Mouse (Mus musculus): ENCODE measurements at regions not wholly inside any gene's neighbourhood (a gene's known extent, or its start where the extent isn't known, plus 50 kb on each side); places are given as distances from the start of the nearest gene placed in this dataset.
"Not testable (repeated sequence)": the region's sequence is repeated elsewhere in the genome, so short reads cannot be mapped to it uniquely, and the experiment has no call there.

- no peaks in the 10 kb centered on the region for H3K4me1 ChIP-seq
- TF ChIP-seq FLI1 (IDR thresholded peaks at IDR 0.05; ENCODE audit: low read length) (no peak), GATA1 (IDR thresholded peaks at IDR 0.05; ENCODE audit: borderline replicate concordance, low read length) (no peak)
- H3K9me3 ChIP-seq: no peaks in the 10 kb centered on the region
- no peaks in the 10 kb centered on the region for H3K36me3 ChIP-seq (replicated peaks; ENCODE audit: low read length)
- no peak overlapping the region for H3K4me3 ChIP-seq (replicated peaks)
- peaks cover 4% of the 10 kb centered on the region for H3K27me3 ChIP-seq (replicated peaks)
Observed at GRCm38 (mm10) chr10:96266100-96266735, 129.8 kb downstream of the Gm5426 start.

GRCm38 (mm10) chr10:96267603-96268002, 131.2 kb downstream of the Gm5426 start:
- no peaks in the 10 kb centered on the region for H3K9me3 ChIP-seq
- H3K36me3 ChIP-seq (replicated peaks; ENCODE audit: low read length): no peaks in the 10 kb centered on the region
- H3K4me3 ChIP-seq (replicated peaks): no peak overlapping the region
- TF ChIP-seq FLI1 (IDR thresholded peaks at IDR 0.05; ENCODE audit: low read length) (no peak), GATA1 (IDR thresholded peaks at IDR 0.05; ENCODE audit: borderline replicate concordance, low read length) (no peak)
- H3K4me1 ChIP-seq: no peaks in the 10 kb centered on the region
- no peaks in the 10 kb centered on the region for H3K27me3 ChIP-seq (replicated peaks)

- H3K36me3 ChIP-seq (replicated peaks; ENCODE audit: low read length): no peaks in the 10 kb centered on the region
- TF ChIP-seq GATA1 (IDR thresholded peaks at IDR 0.05; ENCODE audit: borderline replicate concordance, low read length): no peak
- H3K4me1 ChIP-seq: no peaks in the 10 kb centered on the region
Observed at GRCm38 (mm10) chr10:96273607-96274365, 137.4 kb downstream of the Gm5426 start.

GRCm38 (mm10) chr10:96280149-96280548, 143.7 kb downstream of the Gm5426 start:
- H3K4me1 ChIP-seq: no peaks in the 10 kb centered on the region
- no peaks in the 10 kb centered on the region for H3K36me3 ChIP-seq (replicated peaks; ENCODE audit: low read length)
- H3K4me3 ChIP-seq (replicated peaks): no peak overlapping the region
- TF ChIP-seq GATA1 (IDR thresholded peaks at IDR 0.05; ENCODE audit: borderline replicate concordance, low read length): no peak
- no peak for TF ChIP-seq FLI1 (IDR thresholded peaks at IDR 0.05; ENCODE audit: low read length)
- peaks cover 3% of the 10 kb centered on the region for H3K27me3 ChIP-seq (replicated peaks)
- H3K9me3 ChIP-seq: peaks cover 2% of the 10 kb centered on the region; the same call in 1 of the 2 replicates

More at GRCm38 (mm10) chr10:96273607-96274365, 137.4 kb downstream of the Gm5426 start:
- Histone ChIP-seq H3K27me3 (replicated peaks) (no peaks in the 10 kb centered on the region), H3K4me3 (replicated peaks) (no peak overlapping the region), H3K9me3 (peaks cover 2% of the 10 kb centered on the region; the same call in 1 of the 2 replicates)

GRCm38 (mm10) chr10:96285407-96286093, 149.1 kb downstream of the Gm5426 start:
- Histone ChIP-seq H3K4me3 (replicated peaks) (no peak overlapping the region), H3K9me3 (no peaks in the 10 kb centered on the region; the same call in 1 of the 2 replicates), H3K27me3 (replicated peaks) (peaks cover 3% of the 10 kb centered on the region), H3K4me1 (no peaks in the 10 kb centered on the region), H3K36me3 (replicated peaks; ENCODE audit: low read length) (no peaks in the 10 kb centered on the region)
- TF ChIP-seq GATA1 (IDR thresholded peaks at IDR 0.05; ENCODE audit: borderline replicate concordance, low read length): no peak
- no peak for TF ChIP-seq FLI1 (IDR thresholded peaks at IDR 0.05; ENCODE audit: low read length)

GRCm38 (mm10) chr10:96286094-96286485, 149.7 kb downstream of the Gm5426 start:
- TF ChIP-seq GATA1 (IDR thresholded peaks at IDR 0.05; ENCODE audit: borderline replicate concordance, low read length) (no peak), FLI1 (IDR thresholded peaks at IDR 0.05; ENCODE audit: low read length) (no peak)
- no peaks in the 10 kb centered on the region for H3K4me1 ChIP-seq

GRCm38 (mm10) chr10:96289005-96289404, 152.6 kb downstream of the Gm5426 start:
- not testable (repeated sequence) for H3K9me3 ChIP-seq; H3K4me1 ChIP-seq; H3K4me3 ChIP-seq (replicated peaks); H3K27me3 ChIP-seq (replicated peaks); H3K36me3 ChIP-seq (replicated peaks; ENCODE audit: low read length)

More at GRCm38 (mm10) chr10:96286094-96286485, 149.7 kb downstream of the Gm5426 start:
- Histone ChIP-seq H3K9me3 (no peaks in the 10 kb centered on the region; the same call in 1 of the 2 replicates), H3K27me3 (replicated peaks) (peaks cover under 1% of the 10 kb centered on the region), H3K36me3 (replicated peaks; ENCODE audit: low read length) (no peaks in the 10 kb centered on the region), H3K4me3 (replicated peaks) (no peak overlapping the region)

GRCm38 (mm10) chr10:96293622-96294021, 157.2 kb downstream of the Gm5426 start:
- Histone ChIP-seq H3K36me3 (replicated peaks; ENCODE audit: low read length) (no peaks in the 10 kb centered on the region), H3K9me3 (no peaks in the 10 kb centered on the region; the same call in 1 of the 2 replicates), H3K4me1 (no peaks in the 10 kb centered on the region), H3K4me3 (replicated peaks) (no peak overlapping the region), H3K27me3 (replicated peaks) (no peaks in the 10 kb centered on the region)
- TF ChIP-seq FLI1 (IDR thresholded peaks at IDR 0.05; ENCODE audit: low read length): no peak
- no peak for TF ChIP-seq GATA1 (IDR thresholded peaks at IDR 0.05; ENCODE audit: borderline replicate concordance, low read length)

- H3K9me3 ChIP-seq: no peaks in the 10 kb centered on the region; the same call in 1 of the 2 replicates
- H3K36me3 ChIP-seq (replicated peaks; ENCODE audit: low read length): no peaks in the 10 kb centered on the region
- H3K4me3 ChIP-seq (replicated peaks): no peak overlapping the region
- TF ChIP-seq FLI1 (IDR thresholded peaks at IDR 0.05; ENCODE audit: low read length) (no peak), GATA1 (IDR thresholded peaks at IDR 0.05; ENCODE audit: borderline replicate concordance, low read length) (no peak)
- H3K4me1 ChIP-seq: no peaks in the 10 kb centered on the region
- H3K27me3 ChIP-seq (replicated peaks): no peaks in the 10 kb centered on the region
Observed at GRCm38 (mm10) chr10:96294666-96295065, 158.3 kb downstream of the Gm5426 start.

GRCm38 (mm10) chr10:96297658-96298057, 161.3 kb downstream of the Gm5426 start:
- TF ChIP-seq GATA1 (IDR thresholded peaks at IDR 0.05; ENCODE audit: borderline replicate concordance, low read length): no peak
- TF ChIP-seq FLI1 (IDR thresholded peaks at IDR 0.05; ENCODE audit: low read length): no peak
- Histone ChIP-seq H3K27me3 (replicated peaks) (no peaks in the 10 kb centered on the region), H3K4me3 (replicated peaks) (no peak overlapping the region), H3K4me1 (no peaks in the 10 kb centered on the region), H3K9me3 (no peaks in the 10 kb centered on the region), H3K36me3 (replicated peaks; ENCODE audit: low read length) (no peaks in the 10 kb centered on the region)

Measured in megakaryocyte, embryonic 14.5 days (primary cell).